Mouse (Mus musculus) G1E-ER4 (cell line): Measurements from ENCODE around the gene Tsacc. TPM values are rescaled to one million over a fixed set of nuclear protein-coding genes. Genes with fewer than 3 reads are reported as not detected.

Source experiments
- GATA1 ChIP-seq: IDR thresholded peaks from one replicate; pipeline ENCODE4 v1.8.0; 2012; ENCODE audit warnings: low read length, inconsistent platforms
- polyA plus RNA-seq: library from polyadenylated mRNA; stranded (reverse); fragments of >175 nt; gene quantifications from 2 replicates; pipeline ENCODE4 v1.2.3, GENCODE M21; 2012

Gene Tsacc
- polyA plus RNA-seq, result 0.52 and 1.1 TPM in 2 replicates

DNA sequence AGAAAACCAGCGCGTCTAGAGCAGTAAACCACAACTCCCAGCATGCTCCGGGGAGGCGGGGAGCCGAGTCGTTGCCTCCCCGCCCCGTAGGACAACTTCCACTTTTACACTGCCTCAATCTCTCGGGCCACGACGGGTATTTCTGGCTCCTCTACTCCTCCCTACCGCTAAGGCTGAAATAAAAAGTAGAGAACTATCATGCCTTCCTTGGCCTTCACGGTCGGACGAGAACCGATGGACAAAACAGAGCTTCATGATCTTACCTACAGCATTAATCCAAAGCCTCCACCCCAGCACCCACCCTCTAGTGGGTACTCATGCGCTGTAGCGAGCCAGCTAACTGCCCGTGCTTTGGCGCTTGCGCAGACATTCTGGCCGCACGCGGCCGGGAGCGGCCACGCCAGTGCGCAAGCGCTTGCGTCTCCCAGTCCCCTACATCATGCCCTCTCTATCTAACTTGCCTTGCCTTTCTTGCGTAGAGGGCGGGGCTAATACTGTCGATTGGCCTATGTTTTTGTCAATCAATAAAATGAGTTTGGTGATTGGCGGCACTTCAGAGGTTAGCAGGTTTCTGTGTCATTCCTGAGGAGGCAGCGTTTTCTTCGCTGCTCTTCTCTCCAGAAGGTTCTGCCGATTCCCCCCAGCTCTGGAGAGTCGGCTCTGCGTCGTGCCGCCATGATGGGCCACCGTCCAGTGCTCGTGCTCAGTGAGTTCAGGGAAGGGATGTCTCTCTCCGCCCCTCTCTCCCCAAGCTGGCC, at the start of gene Tsacc, which contains the start of gene Cct3:
Tsacc (minus strand) TSS at position 439 of the 758 bp plus-strand sequence.
Cct3 (plus strand) TSS at position 556 of the 758 bp plus-strand sequence.
- no peak for TF ChIP-seq GATA1

DNA sequence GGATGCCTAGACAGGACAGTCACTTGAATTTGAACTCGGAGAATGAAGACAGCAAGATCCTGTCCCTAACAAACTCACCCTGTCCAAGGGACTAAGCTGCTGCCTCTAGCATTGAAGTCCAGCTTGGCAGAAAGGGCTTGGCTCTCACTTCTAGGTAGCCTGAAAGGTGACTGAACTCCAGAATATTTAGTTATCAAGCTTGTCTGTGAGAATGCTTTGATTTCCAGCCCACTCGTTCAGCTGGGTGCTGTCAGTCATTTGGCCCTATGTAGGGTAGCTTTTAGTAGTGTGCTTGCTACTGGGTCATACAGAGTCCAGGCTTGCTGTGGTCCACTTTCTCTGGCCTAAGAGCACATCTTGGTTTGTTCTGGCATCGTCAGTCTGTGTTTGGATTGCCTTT, 42.2 kb upstream of the Tsacc start:
- TF ChIP-seq GATA1, result no peak

DNA sequence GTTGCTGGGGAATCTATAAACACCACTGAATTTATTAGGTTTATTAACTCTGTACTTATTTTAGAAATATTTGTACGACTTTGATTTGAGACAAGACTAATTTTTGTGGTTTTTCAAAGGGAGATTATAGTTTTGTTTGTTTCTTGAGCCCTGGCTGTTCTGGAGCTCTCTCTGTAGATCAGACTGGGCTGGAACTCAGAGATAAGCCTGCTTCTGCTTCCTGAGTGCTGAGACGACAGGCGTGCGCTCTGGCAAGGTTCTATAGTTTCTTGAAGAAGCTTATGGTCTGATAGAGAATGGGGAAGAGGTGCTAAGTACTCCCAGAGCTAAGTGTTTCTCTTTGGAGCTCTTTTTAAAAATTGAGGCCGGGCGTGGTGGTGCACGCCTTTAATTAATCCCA, 41.5 kb upstream of the Tsacc start:
- TF ChIP-seq GATA1, result no peak

DNA sequence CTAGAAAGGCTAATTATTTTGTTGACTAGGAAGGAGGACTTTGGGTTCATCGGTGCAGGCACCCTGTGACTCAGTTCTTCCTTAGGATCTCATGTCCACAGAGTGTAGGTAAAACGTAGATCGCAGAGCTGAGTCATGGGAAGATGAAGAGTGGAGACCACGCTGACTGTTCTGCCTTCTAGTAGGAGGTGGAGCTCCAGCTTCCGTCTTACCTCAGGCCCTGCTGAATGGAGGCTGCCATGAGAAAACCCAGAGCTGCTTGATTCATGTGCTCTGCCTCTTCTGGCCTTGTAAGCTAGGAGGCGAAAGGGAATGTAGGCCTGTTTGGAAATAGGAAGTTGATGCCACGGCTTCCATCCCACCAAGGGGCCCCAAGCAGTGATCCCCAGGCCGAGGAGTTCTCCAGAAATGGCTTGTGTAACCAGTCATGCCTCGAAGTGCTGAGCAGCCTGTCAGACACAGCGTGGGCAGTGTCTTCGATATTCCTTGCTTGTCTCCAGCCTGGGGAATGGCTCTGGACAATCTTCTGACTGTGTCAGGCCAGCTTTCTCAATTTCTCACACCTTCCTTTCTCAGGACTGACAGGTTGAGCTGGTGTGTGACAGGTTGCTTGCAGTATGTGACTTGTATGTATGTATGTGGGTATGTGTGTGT, 40.7 kb upstream of the Tsacc start:
- no peak for TF ChIP-seq GATA1

DNA sequence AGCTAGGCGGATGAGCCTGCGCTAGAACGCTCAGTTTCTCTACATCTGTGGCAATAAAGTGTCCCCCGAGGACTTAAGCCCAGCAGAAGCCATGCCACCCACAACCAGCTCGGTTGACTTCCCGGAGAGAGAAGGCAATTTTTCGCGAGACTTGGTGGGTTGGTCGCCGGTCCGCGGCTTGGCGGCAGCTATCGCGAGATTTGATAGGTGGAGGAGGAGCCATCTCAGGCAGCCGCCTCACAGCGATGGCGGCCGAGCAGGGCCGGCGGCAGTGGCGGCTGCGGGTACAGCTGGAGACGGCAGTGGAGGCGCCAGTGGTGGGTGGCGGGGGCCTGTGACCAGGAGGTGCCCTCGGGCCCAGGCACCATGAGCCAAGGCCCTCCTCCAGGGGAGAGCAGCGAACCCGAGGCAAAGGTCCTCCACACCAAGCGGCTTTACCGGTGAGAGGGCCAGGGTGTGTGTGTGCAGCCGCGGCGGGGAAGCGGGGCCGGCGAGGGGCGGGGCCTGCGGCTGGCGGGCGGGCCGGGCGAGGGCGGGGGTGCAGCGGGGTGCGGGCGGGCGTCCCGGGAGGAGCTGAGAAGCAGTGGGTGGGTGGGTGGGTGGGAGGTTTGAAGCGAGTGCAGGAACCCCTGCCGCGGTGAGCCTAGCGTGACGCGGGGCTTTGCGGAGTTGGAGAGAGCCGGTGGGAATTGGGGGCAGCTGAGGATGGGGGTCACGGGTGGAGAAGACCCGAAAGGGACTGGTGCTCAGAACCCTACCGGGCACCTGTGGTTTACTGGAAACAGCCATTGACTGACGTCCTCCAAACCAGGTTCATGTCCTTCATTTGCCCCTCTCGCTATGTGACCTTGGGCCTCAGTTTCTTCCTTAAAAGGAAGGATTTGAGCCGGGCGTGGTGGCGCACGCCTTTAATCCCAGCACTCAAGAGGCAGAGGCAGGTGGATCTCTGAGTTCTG, 39.5 kb upstream of the Tsacc start, which contains the start of the genes Tmem79 and Smg5:
Tmem79 (minus strand) TSS at position 91 of the 956 bp plus-strand sequence.
Smg5 (plus strand) TSS at position 203 of the 956 bp plus-strand sequence.
- TF ChIP-seq GATA1, result no peak

DNA sequence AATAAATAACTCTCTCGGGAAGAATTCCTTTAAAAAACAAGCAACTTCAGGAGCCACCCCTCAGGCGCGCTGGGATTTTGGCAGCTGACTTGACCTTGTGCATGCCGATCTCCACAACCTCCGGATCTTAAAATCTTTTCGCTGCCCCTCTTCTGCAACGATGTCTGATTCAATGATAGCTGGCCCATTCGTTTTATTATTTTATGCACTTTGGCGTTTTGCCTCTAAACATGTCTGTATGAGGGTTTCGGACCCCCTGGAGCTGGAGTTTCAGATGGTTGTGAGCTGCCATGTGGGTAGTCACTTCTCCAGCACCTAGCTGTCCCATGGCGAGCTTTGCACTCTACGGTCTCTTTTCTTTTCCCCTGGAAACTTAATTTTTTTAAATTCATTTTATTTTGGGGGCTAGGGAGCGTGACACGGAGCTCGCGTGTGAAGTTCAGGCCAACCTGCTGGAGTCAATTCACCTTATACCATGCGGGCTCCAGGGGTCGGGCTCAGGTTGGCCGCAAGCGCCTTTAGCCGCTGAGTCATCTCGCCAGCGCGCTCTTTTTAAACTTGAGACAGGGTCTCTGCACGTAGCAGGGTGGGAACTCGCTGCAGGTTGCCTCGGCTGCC, 38.7 kb upstream of the Tsacc start:
- no peak for TF ChIP-seq GATA1

DNA sequence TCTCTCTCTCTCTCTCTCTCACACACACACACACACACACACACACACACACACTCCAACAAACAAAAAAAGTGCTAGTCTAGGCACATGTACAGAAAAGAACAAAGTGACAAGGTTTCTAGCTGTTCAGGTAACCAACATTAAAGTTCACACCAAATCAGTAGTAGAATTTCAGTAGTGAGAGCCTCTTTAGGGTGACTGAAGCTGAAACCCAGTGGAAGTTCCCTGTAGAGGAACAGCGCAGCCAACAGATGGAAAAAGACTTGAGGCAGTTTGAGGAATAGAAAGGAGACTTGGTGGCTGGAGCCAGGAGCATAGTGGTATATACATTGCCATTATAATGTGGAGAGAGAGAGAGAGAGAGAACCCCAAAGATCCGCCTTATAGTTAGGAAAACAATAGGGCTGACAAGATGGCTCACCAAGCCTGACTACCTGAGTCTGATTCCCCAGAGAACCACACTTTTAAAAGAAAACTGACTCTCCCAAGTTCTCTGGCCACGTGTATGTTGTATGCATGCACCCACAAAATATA, 38.2 kb upstream of the Tsacc start:
- TF ChIP-seq GATA1, result no peak

DNA sequence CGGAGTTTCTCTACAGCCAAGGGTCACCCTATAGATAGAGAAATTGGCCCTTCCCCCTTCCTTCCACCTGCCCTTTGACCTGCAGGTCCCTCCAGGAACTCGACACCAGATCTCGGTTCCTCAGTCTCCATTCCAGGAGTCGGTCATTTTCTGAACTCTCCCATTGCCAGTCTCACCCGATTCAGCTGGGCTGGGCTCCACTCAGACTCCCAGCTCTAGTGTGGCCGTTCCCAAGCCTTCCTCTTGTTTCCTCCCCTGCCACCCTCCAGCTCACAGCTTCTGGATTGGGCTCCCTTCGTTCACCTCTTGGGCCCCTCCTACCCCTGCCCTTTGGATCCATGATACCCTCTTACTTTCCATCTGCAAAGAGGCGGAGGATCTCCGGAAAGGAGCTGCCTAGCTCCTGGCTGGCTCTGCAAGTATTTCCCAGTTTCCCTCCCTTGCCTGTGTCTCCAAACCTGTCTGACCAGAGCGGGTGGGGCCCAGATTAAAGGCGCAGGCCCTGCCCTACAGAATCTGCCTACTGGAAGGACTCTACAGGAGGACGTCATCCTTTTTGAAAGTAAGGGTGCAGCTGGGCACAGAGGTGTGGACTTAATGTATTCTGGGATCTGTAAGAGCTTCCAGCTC, 37.3 kb upstream of the Tsacc start:
- no peak for TF ChIP-seq GATA1

DNA sequence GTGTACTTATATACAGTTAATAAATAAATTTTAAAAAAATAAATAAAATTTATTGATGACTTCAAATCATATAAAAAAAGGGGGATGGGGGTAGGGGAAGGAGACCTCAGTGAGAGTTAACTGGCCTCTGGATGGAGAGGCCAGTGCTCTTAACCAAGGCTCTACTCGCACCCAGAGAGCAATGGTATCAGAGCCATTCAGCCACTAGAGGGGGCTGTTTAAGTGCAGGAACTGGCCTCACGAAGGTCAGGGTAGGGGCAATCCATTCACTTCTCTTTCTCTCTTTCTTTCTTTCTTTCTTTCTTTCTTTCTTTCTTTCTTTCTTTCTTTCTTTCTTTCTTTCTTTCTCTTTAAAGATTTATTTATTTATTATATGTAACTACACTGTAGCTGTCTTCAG, 34.5 kb upstream of the Tsacc start:
- no peak for TF ChIP-seq GATA1

DNA sequence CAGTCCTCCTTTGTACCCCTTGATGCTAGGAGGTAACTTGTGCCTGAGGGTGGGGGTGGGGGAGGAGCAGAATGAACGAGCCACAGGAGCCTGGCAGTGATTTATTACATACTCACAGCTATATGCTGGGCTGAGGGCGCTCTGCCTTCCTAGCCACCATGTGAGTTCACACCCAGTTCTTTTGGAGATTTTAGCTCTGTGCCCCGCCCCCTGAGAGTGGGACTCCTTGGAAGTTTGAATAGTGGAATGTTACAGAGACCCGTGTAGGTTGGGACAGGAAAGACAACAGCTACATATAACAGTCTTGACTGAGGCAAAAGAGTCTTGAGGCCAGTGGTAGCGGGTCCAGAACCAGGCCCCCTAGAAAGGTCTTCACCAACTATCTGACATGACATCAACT, 32.2 kb upstream of the Tsacc start:
- TF ChIP-seq GATA1, result no peak

DNA sequence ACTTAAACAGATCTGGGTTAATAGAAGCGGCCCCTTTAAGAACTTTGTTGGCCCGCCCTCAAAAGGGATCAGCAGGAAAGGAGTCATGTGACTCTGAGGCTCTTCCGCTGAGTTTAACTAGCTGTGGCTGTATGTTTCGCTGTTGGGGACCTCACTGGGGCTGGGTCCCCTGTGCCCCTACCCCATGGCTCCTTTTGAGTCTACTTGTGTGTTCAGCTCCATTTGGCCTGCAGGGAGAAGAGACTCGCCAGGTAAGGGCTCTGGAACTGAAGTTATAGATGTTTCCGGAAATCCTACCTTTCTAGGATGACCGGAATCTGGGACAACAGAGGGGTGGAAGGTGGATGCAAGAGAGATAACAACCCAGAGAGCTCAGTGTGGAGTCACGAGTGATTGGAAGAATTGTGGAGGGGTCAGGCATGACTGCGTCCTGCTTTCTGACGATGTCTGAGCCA, 28.2 kb upstream of the Tsacc start, which contains the start of gene Glmp:
Glmp (plus strand) TSS at position 73 of the 455 bp plus-strand sequence.
- TF ChIP-seq GATA1, result no peak

DNA sequence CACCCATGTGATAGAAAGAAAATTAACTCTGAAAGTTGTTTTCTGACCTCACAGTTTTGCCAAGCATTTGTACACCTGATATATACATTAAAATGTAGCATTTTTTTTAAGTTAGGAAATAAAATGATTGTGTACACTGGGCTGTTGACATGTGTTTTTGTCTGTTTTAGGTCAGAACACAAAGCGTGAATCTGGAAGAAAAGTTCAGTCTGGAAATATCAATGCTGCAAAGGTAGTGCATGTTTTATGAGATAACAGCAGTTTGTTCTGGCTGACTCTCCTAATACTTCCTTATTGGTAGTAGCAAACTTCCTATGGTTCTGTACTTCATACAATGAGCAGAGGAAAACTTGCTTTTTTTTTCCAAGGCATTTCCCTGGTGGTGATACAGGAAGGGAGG, 2.4 kb upstream of the Tsacc start:
- no peak for TF ChIP-seq GATA1

DNA sequence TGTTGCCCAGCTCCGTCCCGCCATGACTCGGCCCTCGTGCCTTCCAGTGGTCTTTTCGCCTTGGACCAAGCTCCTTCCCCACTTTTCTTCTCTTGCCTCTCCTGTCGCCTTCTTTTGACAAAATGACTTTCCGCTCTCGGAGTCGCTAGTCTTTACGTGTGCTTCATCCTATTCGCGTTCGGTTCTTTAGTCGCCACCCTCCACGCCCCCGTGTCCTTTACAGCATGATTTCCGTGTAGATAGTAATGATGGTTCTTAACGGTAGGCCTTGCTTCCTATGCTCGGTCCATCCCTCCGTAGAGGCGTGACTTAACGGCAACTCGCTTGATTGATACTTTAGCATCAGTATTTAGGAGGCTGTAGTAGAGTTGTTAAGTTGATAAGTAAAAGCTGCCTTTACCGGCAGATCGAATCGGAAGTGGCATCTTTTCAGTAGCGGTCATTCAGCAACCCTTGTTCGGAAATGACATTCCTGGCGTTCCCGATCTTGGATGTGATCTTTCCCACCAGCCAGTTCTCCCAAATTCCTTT, 587 bp upstream of the Tsacc start:
- no peak for TF ChIP-seq GATA1

DNA sequence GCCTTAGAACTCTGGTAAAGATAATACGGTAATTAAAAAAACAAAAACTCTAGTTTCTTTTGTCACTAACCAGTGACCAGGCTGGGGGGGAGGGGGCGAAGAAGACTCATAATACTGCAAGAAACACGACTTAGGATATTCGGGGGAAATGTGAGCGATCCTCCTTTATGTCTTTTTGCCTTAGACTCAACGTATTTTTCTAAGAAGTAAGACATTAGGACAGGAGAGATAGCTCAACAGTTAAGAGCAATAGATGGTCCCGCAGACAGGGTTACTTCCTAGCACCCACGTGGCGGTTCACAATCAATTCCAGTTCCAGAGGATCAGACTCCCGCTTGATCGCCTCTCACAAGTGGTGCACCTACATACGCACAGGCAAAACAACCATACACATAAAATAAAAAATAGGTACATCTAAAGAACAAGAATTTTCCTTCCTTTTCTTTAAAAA, 664 bp downstream of the Tsacc start:
- no peak for TF ChIP-seq GATA1

DNA sequence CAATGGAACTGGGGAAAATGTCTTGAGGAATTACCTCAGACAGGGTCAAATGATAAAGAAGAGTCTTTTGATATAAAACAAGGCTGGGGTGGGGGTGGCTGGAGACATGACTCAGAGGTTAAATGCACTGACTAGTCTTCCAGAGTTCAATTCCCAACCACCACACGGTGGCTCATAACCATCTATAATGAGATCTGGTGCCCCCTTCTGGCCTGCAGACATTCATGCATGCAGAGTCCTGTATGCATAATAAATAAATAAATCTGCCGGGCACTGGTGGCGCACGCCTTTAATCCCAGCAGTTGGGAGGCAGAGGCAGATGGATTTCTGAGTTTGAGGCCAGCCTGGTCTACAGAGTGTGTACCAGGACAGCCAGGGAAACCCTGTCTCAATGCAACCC, 4.8 kb downstream of the Tsacc start:
- TF ChIP-seq GATA1, result no peak
